Mouse (Mus musculus) kidney, adult 9 months (tissue): ENCODE data around the gene Ngfr.
"Not testable (repeated sequence)": the region's sequence is repeated elsewhere in the genome, so short reads cannot be mapped to it uniquely, and the experiment has no call there.

Experiments used
- DNase-seq: peaks from one replicate; pipeline ENCODE4 v3.0.0; 2022

Ngfr gene

GRCm38 (mm10) chr11:95587423-95587951, at the start of gene Ngfr:
TSS of gene Ngfr (minus strand) at chr11:95587735.
- DNase-seq, result no peak

- no peak for DNase-seq
Measured at GRCm38 (mm10) chr11:95635030-95635429, 47.5 kb upstream of the Ngfr start.

GRCm38 (mm10) chr11:95633512-95634000, 46.0 kb upstream of the Ngfr start:
- DNase-seq, result no peak

DNA sequence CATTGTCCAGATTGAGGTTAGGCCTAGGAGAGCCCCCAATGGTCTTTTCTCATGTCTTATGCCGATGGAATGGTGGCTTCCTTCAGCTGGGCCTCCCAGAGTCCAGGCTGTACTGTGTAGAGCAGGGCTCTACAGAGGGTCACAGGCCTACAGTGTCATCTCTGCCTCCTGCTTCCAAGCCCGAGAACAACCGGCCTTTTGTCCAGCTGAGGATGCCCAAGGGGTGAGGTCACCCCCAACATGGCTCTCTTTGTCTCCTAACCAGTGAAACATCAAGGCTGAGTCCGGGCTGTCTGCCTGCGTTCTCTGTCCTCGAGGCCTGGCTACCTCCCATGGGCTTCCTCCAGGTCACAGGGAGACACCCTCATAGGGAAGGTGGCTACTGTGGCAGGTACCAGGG, 44.9 kb upstream of the Ngfr start:
- no peak for DNase-seq

DNA sequence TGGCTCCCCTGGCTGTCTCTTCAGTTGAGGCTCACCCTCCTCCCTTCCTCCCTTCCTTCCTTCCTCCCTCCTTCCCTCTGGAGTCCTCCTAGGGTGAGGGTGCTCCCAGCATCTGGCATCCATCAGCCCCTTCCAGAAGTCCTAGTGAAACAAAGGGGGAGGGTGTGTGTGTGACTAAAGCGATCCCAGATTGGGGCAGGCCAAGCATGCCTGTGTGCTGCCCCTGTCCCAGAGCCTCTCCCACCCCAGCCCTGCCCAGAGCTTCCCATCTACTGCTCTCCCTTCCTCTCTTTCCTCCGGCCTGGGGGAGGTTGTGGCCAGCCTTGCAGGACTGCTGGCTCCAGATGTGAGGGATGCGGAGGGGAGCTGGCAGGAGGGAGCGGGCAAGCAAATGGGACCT, 43.8 kb upstream of the Ngfr start:
- no peak for DNase-seq

- no peak for DNase-seq
Measured at GRCm38 (mm10) chr11:95630558-95630957, 43.0 kb upstream of the Ngfr start.

DNA sequence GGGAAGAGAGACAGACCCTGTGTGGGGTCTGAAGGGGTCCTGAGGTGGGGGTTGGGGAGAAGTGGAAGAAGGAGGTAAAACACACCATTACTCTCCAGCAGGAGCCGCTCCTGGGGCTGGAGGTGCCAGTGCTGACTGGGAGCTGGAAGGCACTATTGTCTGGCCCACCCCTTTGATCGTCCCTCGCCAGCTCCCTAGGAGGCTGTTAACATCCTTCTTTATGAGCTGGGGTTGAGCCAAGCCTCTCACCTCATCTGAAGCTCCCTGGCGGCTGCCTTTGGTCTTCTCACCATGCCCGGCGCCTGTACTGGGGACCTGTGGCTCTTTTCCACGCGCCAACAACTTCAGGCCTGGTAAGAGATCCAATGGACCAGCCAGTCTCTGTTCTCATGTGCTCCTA, 34.9 kb upstream of the Ngfr start:
- no peak for DNase-seq

- DNase-seq, result no peak
Measured at GRCm38 (mm10) chr11:95621541-95622130, 34.1 kb upstream of the Ngfr start.

GRCm38 (mm10) chr11:95621010-95621409, 33.5 kb upstream of the Ngfr start:
- DNase-seq, result peak; percentile 51

DNA sequence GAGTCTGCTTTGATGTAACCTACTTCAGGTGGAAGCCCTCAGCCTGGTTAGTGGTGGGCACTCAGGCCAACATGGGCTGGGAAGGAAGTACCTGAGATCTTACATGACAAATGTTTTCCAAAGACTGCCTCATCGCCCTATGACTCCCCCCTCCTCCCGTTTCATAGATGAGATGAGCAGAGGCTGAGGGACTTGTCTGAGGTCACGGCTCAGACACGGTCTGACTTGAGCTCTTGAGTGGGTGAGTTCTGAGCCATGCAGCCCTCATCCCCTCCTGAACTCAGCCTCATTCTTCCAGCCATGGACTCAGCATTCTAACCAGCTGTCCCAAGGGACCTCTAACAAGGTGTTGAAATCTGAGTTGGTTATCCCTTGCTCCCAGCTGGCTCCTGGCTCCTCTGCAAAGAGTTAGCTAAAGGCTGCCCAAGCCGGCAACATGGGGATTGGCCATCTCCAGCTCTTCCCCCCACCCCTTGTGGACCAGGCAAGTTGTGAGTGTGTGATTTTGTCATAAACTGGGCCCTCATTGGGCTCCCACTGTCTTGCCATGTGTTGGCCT, 32.4 kb upstream of the Ngfr start:
- no peak for DNase-seq

GRCm38 (mm10) chr11:95619081-95619480, 31.5 kb upstream of the Ngfr start:
- DNase-seq, result no peak

- DNase-seq, result no peak
Measured at GRCm38 (mm10) chr11:95617785-95618465, 30.4 kb upstream of the Ngfr start.

DNA sequence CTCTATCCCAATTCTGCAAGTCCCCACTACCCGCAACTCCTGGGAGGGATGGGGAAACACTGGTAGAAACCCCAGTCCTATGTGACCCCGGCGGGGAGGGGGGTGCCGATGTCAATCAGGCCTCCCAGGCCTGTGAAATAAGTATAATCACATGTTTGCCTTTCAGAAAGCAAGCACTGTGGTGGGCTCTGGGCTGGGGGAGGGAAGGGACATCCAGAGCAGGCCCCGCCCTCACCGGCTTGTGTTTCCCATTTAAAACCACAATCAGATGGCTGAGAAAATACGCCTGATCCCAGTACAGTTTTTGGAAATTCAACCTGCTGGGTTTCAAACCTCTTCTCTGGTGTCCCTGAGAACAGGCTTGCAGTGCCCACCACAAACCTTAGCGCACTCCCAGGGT, 27.2 kb upstream of the Ngfr start:
- no peak for DNase-seq

GRCm38 (mm10) chr11:95611283-95611682, 23.7 kb upstream of the Ngfr start:
- no peak for DNase-seq

GRCm38 (mm10) chr11:95610391-95610902, 22.9 kb upstream of the Ngfr start:
- no peak for DNase-seq

GRCm38 (mm10) chr11:95609924-95610323, 22.4 kb upstream of the Ngfr start:
- no peak for DNase-seq

DNA sequence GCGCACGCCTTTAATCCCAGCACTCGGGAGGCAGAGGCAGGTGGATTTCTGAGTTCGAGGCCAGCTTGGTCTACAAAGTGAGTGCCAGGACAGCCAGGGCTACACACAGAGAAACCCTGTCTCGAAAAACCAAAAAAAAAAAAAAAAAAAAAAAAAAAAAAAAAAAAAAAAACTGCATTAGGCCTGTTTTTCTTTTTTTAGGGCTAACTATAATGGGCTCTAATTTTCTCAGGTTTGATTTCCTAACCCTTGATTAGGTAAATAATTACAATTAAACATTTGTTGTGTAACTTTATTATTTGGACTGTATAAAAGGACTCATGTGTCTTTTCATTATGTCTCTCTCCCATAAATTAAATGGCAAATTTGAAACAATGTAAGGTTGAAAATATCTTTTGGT, 19.8 kb upstream of the Ngfr start:
- DNase-seq, result not testable (repeated sequence)

GRCm38 (mm10) chr11:95598214-95599062, 10.9 kb upstream of the Ngfr start:
- DNase-seq, result no peak

- no peak for DNase-seq
Measured at GRCm38 (mm10) chr11:95597741-95598140, 10.2 kb upstream of the Ngfr start.

GRCm38 (mm10) chr11:95596704-95597103, 9.2 kb upstream of the Ngfr start:
- DNase-seq, result no peak

GRCm38 (mm10) chr11:95596150-95596515, 8.6 kb upstream of the Ngfr start:
- peak; percentile 12 for DNase-seq

DNA sequence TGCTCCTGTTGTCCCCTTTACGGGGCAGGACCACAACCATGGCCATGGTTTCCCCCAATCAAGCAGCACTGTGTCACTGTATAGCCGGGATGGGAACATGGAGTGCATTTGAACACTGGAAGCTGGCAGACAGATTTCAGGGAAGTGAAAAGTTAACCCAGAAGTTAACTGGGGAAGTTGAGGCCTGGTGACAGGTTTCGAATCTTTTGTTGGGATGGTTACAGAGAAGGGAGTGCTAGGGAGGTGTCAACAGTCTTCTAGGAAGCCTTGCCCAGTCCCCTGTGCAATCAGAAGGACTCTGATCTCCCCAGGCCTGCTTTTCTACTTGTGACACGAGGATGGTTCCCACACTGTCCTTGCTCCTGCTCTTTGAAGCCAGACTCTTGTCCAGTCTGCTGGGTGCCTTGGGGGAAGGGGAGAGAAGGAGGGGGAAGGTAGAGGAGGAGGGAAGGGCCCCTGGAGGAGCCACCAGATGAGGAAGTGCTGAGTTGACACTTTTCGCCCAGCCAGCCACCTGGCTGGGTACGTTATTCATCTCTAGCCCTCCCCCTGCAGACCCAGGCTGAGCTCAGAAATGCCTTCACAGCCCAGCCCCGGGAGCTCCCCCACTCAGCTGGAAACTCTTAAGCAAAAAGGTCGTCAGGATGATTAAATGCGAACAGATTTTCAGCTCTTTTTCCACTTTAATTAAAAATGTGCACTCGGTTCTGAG, 8.1 kb upstream of the Ngfr start:
- no peak for DNase-seq
